8 mouse cellular contexts compared by ENCODE assay signal in genomic region chr13:108215231-108215780, GRCm38 (mm10). TPM values are rescaled to one million over a fixed set of nuclear protein-coding genes. Genes with fewer than 3 reads are reported as not detected.
DNase-seq lines count a peak whose midpoint lies in the region; ATAC-seq and TF ChIP-seq lines count a peak whose summit lies in the region.

No protein-coding gene starts in this region.

- no peak overlapping the region for H3K27ac ChIP-seq in heart, embryonic 12.5 days (ENCODE audit: poor library complexity, severe bottlenecking)
- no peak overlapping the region for H3K27ac ChIP-seq in hindbrain, embryonic 13.5 days
- no peak overlapping the region for H3K27ac ChIP-seq in liver, embryonic 12.5 days
- H3K27ac ChIP-seq in small intestine, adult 2 months (ENCODE audit: insufficient read depth, low read depth, low read length), result 0 out of 2 replicates have a peak overlapping the region, but pooled peaks have one; percentile 73

- peaks cover 8% of the 10 kb centered on the region; the same call in 1 of the 2 replicates for H3K4me1 ChIP-seq in heart, embryonic 12.5 days (replicated peaks)
- H3K4me1 ChIP-seq in hindbrain, embryonic 13.5 days (replicated peaks), result peaks cover 12% of the 10 kb centered on the region
- peaks cover 24% of the 10 kb centered on the region for H3K4me1 ChIP-seq in liver, embryonic 12.5 days
- H3K4me1 ChIP-seq in small intestine, adult 2 months (ENCODE audit: control insufficient read depth, insufficient read depth, insufficient read length, low read length), result peaks cover 16% of the 10 kb centered on the region

- TF ChIP-seq CTCF in brain, embryonic 14.5 days (IDR thresholded peaks at IDR 0.05; ENCODE audit: borderline replicate concordance, extremely low read depth, insufficient read depth, insufficient read length), result no peak
- TF ChIP-seq CTCF in small intestine, adult 2 months (IDR thresholded peaks at IDR 0.05; ENCODE audit: extremely low read depth, insufficient read length, insufficient replicate concordance, low read depth, low read length), result no peak

- peak overlapping the region; percentile 67 for H3K9ac ChIP-seq in heart, embryonic 12.5 days
- peak overlapping the region; percentile 78; the same call in 1 of the 2 replicates for H3K9ac ChIP-seq in hindbrain, embryonic 13.5 days
- H3K9ac ChIP-seq in liver, embryonic 12.5 days, result no peak overlapping the region

- no peak for TF ChIP-seq POLR2A in brain, embryonic 14.5 days (IDR thresholded peaks at IDR 0.05; ENCODE audit: borderline replicate concordance, extremely low read depth, insufficient read depth, insufficient read length, poor library complexity, severe bottlenecking)
- no peak for TF ChIP-seq POLR2A in small intestine, adult 2 months (IDR thresholded peaks at IDR 0.05; ENCODE audit: low read depth, low read length)

- H3K4me2 ChIP-seq in heart, embryonic 12.5 days, result peak overlapping the region; percentile 94
- H3K4me2 ChIP-seq in hindbrain, embryonic 13.5 days, result peak overlapping the region; percentile 100
- peak overlapping the region; percentile 97 for H3K4me2 ChIP-seq in liver, embryonic 12.5 days

- 2% methylated on average over 12 of the region's 12 CpGs for WGBS in heart, embryonic 12.5 days
- WGBS in hindbrain, embryonic 13.5 days, result 2% methylated on average over 12 of the region's 12 CpGs
- 2% methylated on average over 12 of the region's 12 CpGs for WGBS in liver, embryonic 12.5 days (ENCODE audit: insufficient replicate concordance)
- WGBS in small intestine, adult 2 months, result 2% methylated on average over 12 of the region's 12 CpGs

- no peaks in the 10 kb centered on the region for H3K36me3 ChIP-seq in heart, embryonic 12.5 days
- no peaks in the 10 kb centered on the region for H3K36me3 ChIP-seq in hindbrain, embryonic 13.5 days
- no peaks in the 10 kb centered on the region for H3K36me3 ChIP-seq in liver, embryonic 12.5 days
- no peaks in the 10 kb centered on the region for H3K36me3 ChIP-seq in small intestine, adult 2 months (ENCODE audit: control insufficient read depth, insufficient read depth, low read length)

- H3K4me3 ChIP-seq in heart, embryonic 12.5 days, result peak overlapping the region; percentile 60
- H3K4me3 ChIP-seq in hindbrain, embryonic 13.5 days, result peak overlapping the region; percentile 77
- peak overlapping the region; percentile 65 for H3K4me3 ChIP-seq in liver, embryonic 12.5 days
- peak overlapping the region; percentile 100 for H3K4me3 ChIP-seq in small intestine, adult 2 months (ENCODE audit: low read depth, low read length)

- no peak for ATAC-seq in heart, embryonic 12.5 days (ENCODE audit: insufficient number of reproducible peaks, low FRiP score)
- no peak for ATAC-seq in hindbrain, embryonic 13.5 days (ENCODE audit: low FRiP score)
- no peak for ATAC-seq in liver, embryonic 12.5 days
- ATAC-seq in megakaryocyte progenitor cell, adult 5-6 weeks (replicated peaks; ENCODE audit: poor library complexity), result no peak

- intact Hi-C loops in heart, postnatal 25 days (cut with DNase I), result no loop called here

- peaks cover 87% of the 10 kb centered on the region for H3K27me3 ChIP-seq in heart, embryonic 12.5 days (replicated peaks)
- peaks cover 53% of the 10 kb centered on the region for H3K27me3 ChIP-seq in hindbrain, embryonic 13.5 days
- H3K27me3 ChIP-seq in liver, embryonic 12.5 days (replicated peaks), result peaks cover 43% of the 10 kb centered on the region
- no peaks in the 10 kb centered on the region for H3K27me3 ChIP-seq in small intestine, adult 2 months (ENCODE audit: control insufficient read depth, insufficient read depth, low read length)

- DNase-seq in heart, postnatal 25 days (ENCODE audit: low spot score), result no peak
- peak; percentile 41 for DNase-seq in brain, embryonic 14.5 days (ENCODE audit: low read depth)
- no peak for DNase-seq in c-Kit-positive CD71-positive TER-119-positive erythroid progenitor cells, embryonic 14.5 days (ENCODE audit: low spot score)

- no peaks in the 10 kb centered on the region for H3K9me3 ChIP-seq in heart, embryonic 12.5 days (replicated peaks)
- no peaks in the 10 kb centered on the region for H3K9me3 ChIP-seq in hindbrain, embryonic 13.5 days
- no peaks in the 10 kb centered on the region for H3K9me3 ChIP-seq in liver, embryonic 12.5 days (replicated peaks)

RNA-seq across cellular contexts. Expression of gene Elovl7, which starts 1.1 kb away (rescaled TPM):
- polyA plus RNA-seq in heart, embryonic 12.5 days (2016; fragmentation: Nextera tagmentation; extraction: Ambion mirVana), result 1.3 and 1.5 TPM in 2 replicates
- total RNA-seq in heart, postnatal 25 days (2021), result under 1 TPM; 0.34 to 0.47 TPM
- polyA plus RNA-seq in brain, embryonic 14.5 days (2012; rRNA removed), result 0.72 and 1.1 TPM in 2 replicates
- polyA plus RNA-seq in hindbrain, embryonic 13.5 days (2015; fragmentation: Nextera tagmentation; extraction: Ambion mirVana), result 1.9 and 2.4 TPM in 2 replicates
- polyA plus RNA-seq in liver, embryonic 12.5 days (2016; fragmentation: Nextera tagmentation; extraction: Ambion mirVana), result 2.2 and 2.5 TPM in 2 replicates
- polyA plus RNA-seq in small intestine, adult 2 months (2012; rRNA removed), result 1.5 and 3.7 TPM in 2 replicates
- total RNA-seq in megakaryocyte progenitor cell, adult 5-6 weeks (2015), result 4.6 and 5.3 TPM in 2 replicates
- 1.6 and 1.9 TPM in 2 replicates for total RNA-seq in megakaryocyte progenitor cell, adult 5-6 weeks (2017)

RNA-seq across cellular contexts. Expression of gene Ercc8, which starts 56.8 kb away (rescaled TPM):
- polyA plus RNA-seq in heart, embryonic 12.5 days (2016; fragmentation: Nextera tagmentation; extraction: Ambion mirVana), result 10.2 and 12.5 TPM in 2 replicates
- total RNA-seq in heart, postnatal 25 days (2021), result 1 to 10 TPM; 6.3 to 7.2 TPM
- 24.3 and 26.5 TPM in 2 replicates for polyA plus RNA-seq in brain, embryonic 14.5 days (2012; rRNA removed)
- 24.8 and 26.7 TPM in 2 replicates for polyA plus RNA-seq in hindbrain, embryonic 13.5 days (2015; fragmentation: Nextera tagmentation; extraction: Ambion mirVana)
- polyA plus RNA-seq in liver, embryonic 12.5 days (2016; fragmentation: Nextera tagmentation; extraction: Ambion mirVana), result 14.6 and 14.8 TPM in 2 replicates
- polyA plus RNA-seq in small intestine, adult 2 months (2012; rRNA removed), result 3.2 and 5.0 TPM in 2 replicates
- 14.4 and 19.1 TPM in 2 replicates for total RNA-seq in megakaryocyte progenitor cell, adult 5-6 weeks (2015)
- total RNA-seq in megakaryocyte progenitor cell, adult 5-6 weeks (2017), result 14.4 and 14.9 TPM in 2 replicates

RNA-seq across cellular contexts. Expression of gene Ndufaf2, which starts 56.9 kb away (rescaled TPM):
- polyA plus RNA-seq in heart, embryonic 12.5 days (2016; fragmentation: Nextera tagmentation; extraction: Ambion mirVana), result 62.3 and 64.0 TPM in 2 replicates
- total RNA-seq in heart, postnatal 25 days (2021), result 10 to 100 TPM; 23.5 to 26.1 TPM
- 32.4 and 36.5 TPM in 2 replicates for polyA plus RNA-seq in brain, embryonic 14.5 days (2012; rRNA removed)
- polyA plus RNA-seq in hindbrain, embryonic 13.5 days (2015; fragmentation: Nextera tagmentation; extraction: Ambion mirVana), result 77.6 and 88.2 TPM in 2 replicates
- 47.8 and 49.2 TPM in 2 replicates for polyA plus RNA-seq in liver, embryonic 12.5 days (2016; fragmentation: Nextera tagmentation; extraction: Ambion mirVana)
- polyA plus RNA-seq in small intestine, adult 2 months (2012; rRNA removed), result 0.84 and 0.94 TPM in 2 replicates
- 51.2 and 55.0 TPM in 2 replicates for total RNA-seq in megakaryocyte progenitor cell, adult 5-6 weeks (2015)
- total RNA-seq in megakaryocyte progenitor cell, adult 5-6 weeks (2017), result 63.4 and 68.2 TPM in 2 replicates

Comparison
In these comparisons a context has a peak if more than half of its experiments do, and no peak if none do; other contexts are left out.
1. RNA of gene Ndufaf2, which starts 56.9 kb away (polyA plus RNA-seq): 77.6 to 88.2 TPM in hindbrain, embryonic 13.5 days, 62.3 to 64.0 TPM in heart, embryonic 12.5 days, 47.8 to 49.2 TPM in liver, embryonic 12.5 days and 32.4 to 36.5 TPM in brain, embryonic 14.5 days; 0.84 to 0.94 TPM in small intestine, adult 2 months; every median in the first group is over 10 times any median in the second.
2. Peak in every context shown above with its lines, with median percentiles within 50 percentile points of each other: H3K4me2 ChIP-seq and H3K4me3 ChIP-seq.